Mouse (Mus musculus) brain, embryonic 14.5 days (tissue): ENCODE measurements around the gene Krt80.

ENCODE experiments used
- CTCF ChIP-seq: fragments of 200-500 bp; IDR thresholded peaks from 2 replicates; pipeline ENCODE4 v1.5.1; 2012; ENCODE audit warnings: inconsistent platforms, mild to moderate bottlenecking, moderate library complexity, borderline replicate concordance; ENCODE audit not compliant: insufficient read depth, insufficient read length; ENCODE audit errors: extremely low read depth
- POLR2A ChIP-seq: fragments of 200-500 bp; IDR thresholded peaks from 2 replicates; pipeline ENCODE4 v1.6.1; 2012; ENCODE audit warnings: mild to moderate bottlenecking, inconsistent platforms, borderline replicate concordance; ENCODE audit not compliant: poor library complexity, insufficient read depth, insufficient read length, severe bottlenecking; ENCODE audit errors: extremely low read depth

- no peak for TF ChIP-seq CTCF
- TF ChIP-seq POLR2A: no peak
Observed at GRCm38 (mm10) chr15:101311087-101311770, 58.7 kb downstream of the Krt80 start.
